Mouse (Mus musculus) bone marrow, adult 2 months (tissue): ENCODE results near the gene Pdx1.

ENCODE experiments used
- CTCF ChIP-seq: fragments of 200-500 bp; IDR thresholded peaks from 2 replicates; pipeline ENCODE4 v1.5.1; 2011; ENCODE audit warnings: low read length, control low read depth; ENCODE audit not compliant: control insufficient read depth, insufficient read depth
- POLR2A ChIP-seq: fragments of 200-500 bp; IDR thresholded peaks from 2 replicates; pipeline ENCODE4 v1.6.1; 2011; ENCODE audit warnings: low read depth, mild to moderate bottlenecking, control low read depth, low read length, borderline replicate concordance; ENCODE audit not compliant: control insufficient read depth

DNA sequence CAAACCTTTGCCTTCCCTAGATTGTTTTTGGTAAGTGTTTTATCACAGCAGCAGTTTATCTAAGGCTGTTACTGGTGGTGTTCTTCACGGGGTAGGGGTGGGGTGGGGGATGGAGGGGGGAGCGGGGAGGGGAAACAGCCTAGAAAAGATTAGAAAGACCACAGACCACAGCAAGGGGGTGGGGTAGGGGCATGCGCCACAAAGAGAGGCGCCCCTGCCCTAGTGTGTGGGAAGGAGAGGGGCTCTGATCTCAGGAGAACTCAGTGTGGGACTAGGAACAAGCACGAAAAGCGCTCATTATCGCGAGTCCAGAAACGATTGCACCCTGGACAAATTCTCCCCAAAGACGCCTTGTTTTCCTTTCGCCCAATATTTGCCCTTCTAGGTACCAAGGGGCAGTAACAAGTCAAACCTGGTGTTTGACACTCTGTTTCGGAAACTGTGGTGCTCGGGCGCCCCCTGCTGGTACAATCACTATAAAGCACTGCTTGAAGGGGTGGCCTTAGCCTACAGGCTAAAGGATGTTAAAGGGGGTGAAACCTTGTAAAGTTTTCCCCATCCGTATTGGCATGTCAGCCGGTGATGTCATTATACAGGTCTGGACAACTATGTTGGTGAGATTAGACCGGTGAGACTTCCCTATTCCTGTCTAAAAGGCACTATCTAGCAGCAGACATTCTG is 53.6 kb downstream of the Pdx1 start:
- no peak for TF ChIP-seq POLR2A
- TF ChIP-seq CTCF: peak; percentile 85
